Mouse (Mus musculus) R1 (cell line): ENCODE data around the gene Cdr2.
"Not testable (repeated sequence)": the region's sequence is repeated elsewhere in the genome, so short reads cannot be mapped to it uniquely, and the experiment has no call there.

Experiments
- DNase-seq: peaks from one replicate; pipeline ENCODE4 v3.0.0-alpha.2; 2018; ENCODE audit warnings: low read depth, low spot score

Gene Cdr2

DNA sequence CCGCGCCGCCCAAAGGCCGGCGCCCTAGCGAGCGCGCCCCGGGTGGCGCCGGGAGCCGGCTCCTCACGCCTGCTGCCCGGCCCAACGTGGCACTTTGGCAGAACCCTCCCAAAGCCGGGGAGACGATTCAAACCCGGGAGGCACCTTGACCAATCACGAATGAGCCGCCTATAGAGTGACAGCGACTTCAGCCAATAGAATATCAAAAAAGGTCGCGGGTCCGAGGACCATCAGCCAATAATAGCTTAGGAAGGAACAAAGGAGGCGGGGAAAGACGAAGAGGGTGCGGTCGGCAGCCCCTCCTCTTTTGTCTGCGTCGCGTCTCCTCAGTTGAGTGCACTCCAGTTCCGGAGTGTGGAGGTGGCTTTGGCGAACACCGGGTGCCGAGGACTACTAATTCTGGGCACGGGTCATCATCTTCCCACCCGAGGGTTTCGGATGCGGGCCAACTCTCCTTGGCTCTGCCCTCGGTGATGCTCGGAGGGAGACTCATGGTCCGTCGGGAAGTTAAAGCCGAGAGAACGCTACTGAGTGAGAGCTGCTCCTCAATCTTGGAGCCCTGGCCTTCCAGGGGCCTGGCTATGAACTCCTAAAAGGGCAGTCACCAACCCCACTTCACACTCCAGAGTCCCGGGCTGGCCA is at the start of gene Cdr2, which contains the start of gene Mfsd13b:
Gene Cdr2 (minus strand): TSS at position 113 of the 642 bp plus-strand sequence.
Gene Mfsd13b (plus strand): TSS at position 310 of the 642 bp plus-strand sequence.
- peak; percentile 99 for DNase-seq

DNA sequence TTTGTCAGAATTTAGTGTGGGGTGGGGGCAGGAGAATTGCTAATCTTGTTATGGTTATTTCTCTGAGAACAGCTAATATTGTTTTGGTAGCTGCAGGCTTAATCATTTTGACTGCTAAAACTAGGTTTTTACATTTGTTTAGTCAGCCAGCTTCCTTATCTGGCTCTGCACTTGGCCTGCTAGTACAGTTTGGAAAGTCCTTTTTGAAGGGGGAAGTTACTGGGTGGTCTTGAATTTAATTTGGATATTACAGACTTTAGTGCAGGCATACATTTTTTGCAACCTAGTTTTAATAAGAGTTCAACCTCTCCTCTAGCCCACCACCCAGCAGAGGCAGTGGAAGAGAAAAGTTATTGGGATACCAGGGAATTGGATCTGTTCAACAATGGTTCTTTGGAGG is 47.8 kb upstream of the Cdr2 start:
- DNase-seq: not testable (repeated sequence)

DNA sequence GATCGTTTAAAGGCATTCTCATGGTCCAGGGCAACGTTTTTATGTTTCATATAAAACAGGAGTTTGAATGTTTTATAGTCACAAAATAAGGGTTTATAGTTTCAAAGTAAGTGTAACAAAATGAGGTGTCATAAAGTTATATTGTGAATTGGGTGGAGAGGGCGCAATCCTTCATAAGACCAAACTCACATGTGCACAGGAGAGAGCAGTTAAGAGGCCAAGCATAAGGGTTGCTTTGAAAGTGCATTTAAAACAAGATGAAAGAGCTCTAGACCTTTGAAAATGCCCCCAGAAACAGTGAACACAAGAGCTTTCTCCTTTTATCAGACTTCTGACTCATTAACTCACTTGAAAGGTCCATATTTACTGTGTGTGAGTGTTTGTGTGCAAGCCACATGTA is 44.2 kb upstream of the Cdr2 start:
- no peak for DNase-seq

DNA sequence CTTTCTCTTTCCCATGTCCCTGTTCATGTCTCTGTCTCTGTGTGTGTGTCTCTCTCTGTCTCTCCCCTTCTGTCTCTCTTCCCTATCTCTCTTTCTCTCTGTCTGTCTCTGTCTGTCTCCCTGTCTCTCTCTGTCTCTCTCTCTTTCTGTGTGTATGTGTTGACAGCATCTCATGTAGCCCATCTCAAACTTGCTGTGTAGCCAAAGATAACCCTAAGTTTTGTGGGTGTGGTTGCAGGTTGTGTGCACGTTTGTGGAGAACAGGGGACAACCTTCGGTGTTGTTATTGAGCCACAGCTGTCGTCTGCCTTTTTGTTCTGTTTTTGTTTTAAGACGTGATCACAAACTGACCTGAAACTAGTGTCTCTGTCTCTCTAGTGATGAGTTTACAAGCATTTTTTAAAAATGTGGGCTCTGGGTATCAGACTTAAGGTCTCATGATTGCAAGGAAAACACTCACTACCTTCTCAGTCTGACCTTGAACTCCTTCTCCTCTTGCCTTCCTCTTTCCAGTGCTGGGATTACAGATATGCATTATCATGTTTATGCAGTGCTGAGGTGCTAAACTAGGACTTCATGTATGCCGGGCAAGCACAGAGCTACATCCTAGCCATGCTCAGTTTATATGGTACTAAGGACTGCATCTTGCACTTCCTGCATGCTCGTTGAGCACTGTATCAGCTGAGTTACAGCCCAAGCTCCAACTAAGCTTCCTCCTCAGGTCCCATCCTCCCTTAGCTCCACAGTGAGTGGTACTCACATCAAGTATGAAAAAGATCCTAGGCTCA is 43.3 kb upstream of the Cdr2 start:
- no peak for DNase-seq

DNA sequence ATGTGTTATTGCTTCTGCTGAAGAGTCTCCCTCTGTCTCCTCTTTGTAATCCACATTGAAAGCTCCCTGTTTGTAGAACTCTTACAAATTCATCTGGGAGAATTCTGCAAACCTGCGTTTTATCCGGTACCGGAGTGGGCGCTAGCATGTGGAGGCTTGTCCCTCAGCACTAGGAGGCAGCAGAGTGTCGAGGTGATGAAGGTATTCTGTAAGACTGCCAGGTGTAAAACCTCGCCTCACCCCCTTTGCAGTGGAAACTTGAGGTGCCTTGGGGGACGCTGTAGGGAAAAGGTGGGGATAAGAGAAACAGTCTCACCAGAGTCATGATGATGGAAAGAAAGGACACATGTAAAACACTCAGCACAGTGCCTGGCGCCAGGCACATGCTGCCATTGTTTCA is 38.2 kb upstream of the Cdr2 start:
- peak; percentile 45 for DNase-seq

DNA sequence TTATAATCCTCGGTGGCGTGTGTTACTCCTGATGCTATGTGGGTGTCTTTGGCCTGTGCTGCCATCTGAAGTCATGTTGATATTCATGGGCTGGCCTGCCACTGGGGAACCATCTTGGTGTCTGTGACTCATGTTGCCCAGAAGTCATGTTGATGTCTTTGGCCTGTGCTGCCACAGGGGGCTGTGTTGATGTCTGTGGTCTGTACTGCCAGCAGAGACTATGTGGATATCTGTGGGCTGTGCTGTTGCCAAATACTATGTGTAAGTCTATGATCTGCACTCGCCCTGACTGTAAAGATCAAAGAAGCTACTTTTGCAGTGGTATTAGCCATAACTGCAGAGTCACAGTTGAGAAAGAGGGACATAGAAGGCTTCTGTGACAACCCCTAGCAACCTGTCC is 36.7 kb upstream of the Cdr2 start:
- no peak for DNase-seq

DNA sequence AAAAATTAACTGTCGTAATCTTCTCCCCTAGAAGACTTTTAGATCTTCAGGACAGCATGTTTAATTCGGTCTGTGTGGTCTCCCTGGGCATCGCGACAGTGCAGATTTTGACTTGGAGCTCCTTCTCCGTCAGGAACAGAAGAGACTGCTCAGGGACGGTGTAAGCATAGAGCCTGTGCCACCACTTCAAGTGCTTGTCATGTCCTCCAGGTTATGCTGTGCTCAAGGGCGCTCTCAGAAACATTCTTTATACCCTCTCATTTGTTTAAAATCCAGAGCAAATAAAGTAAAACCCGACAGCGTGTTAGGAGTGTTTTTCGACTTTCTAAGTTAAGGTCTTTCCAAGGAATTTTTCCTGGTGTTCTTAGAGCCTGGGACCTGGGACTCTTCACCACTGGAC is 32.4 kb upstream of the Cdr2 start:
- no peak for DNase-seq

DNA sequence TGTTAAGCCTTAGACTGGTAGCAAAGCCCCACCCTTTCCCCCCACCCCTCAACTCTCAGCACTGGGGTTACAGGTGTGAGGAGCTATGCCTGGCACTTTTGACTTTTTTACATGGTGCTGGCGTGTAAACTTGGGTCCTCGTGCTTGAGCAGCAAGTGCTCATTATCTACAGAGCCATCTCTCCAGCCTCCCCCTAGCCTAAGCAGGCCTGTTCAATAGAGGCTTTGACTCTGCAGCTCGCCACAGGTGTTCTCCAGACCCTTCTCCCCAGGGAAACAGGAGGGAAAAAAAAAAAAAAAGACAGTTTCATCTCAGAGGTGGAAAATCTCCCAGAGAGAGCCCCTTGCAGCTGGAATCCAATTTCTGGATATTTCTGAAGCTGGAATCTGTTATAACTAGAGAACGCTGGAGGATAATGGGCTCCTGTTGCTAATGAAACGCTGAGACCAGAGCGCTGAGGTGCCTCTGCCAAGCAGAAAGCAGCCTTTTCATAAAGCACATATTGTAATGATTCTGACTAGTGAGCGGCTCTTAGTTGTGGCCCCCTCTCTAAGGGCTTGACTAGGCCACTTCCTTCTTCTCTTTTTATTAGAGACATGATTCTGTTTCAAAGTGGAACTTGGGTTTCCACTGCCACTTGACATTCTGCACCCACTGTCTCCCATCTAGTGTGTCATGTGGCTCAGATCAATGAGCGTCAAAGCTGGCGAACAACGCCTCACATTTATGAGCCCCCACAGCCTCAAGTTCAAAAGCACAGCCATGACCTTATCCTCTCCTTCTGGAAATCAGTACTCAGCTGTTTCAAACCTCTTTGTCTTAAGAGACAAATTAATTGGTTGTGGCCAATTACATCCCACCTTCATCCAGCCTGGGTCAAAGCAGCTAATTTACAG is 29.9 kb upstream of the Cdr2 start:
- no peak for DNase-seq

DNA sequence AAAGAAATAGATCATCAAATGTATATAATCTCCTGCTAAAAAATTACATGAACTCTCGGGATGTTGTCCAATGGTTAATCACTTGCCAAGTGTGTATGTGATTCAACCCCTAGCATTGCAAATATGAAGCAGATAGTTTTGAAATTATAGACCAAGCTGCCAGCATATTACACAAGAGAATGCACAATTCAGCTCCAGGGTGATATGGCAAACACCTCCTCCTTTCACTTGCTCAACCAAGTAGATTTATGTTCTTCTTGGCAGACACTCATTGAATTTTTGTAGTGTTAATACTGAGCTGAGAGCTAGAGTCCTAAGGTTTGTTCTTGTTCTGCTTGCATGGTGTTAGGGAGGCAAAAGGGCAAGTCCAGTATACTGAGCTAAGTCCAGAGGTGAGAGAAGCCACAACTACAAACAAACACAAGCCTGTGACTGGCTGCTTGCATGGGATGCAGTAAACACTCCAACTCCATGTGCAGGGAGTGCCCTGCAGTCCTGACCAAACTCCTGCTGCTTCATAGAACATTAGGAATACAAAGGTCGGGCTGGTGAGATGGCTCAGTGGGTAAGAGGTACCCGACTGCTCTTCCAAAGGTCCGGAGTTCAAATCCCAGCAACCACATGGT is 21.8 kb upstream of the Cdr2 start:
- DNase-seq: no peak

DNA sequence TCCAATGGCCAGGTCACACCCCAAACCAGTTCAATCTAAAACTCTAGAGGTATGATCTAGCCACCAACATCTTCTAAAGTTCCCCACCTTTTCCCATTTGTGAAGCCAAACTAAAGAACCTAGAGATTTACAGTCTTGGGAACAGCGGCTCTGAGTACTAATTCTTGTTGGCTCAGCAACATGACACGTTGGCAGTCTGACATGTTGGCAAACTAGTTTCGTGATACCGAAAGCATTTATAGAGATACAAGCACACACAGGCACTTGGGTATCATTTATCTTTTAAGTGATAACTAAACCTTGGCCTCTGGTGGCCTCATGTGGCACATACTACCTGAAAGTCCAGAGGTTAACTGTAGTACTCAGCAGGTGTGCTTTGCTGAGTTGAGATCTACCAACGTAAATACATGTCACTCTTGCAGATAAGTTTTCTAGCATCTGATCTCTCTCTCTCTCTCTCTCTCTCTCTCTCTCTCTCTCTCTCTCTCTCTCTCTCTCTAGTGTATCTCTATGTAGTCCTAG is 20.4 kb upstream of the Cdr2 start:
- DNase-seq: no peak

DNA sequence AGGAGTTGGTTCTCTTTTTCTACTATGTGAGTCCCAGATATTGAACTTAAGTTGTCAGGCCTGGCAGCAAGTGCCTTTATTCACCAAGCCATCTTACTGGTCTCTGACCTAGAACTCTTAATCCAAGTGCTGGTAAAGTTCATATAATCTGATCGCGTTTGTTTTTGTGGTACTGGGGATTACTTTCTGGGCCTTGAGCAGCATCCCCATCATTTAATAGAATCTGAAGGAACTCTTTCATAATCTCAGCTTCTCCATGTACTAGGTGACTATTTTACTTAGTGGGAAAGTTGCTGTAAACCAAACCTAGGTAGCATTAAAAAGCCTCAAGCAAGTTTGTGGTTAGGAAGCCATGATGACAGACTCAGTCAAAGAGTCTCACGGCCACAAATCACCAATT is 19.8 kb upstream of the Cdr2 start:
- no peak for DNase-seq

DNA sequence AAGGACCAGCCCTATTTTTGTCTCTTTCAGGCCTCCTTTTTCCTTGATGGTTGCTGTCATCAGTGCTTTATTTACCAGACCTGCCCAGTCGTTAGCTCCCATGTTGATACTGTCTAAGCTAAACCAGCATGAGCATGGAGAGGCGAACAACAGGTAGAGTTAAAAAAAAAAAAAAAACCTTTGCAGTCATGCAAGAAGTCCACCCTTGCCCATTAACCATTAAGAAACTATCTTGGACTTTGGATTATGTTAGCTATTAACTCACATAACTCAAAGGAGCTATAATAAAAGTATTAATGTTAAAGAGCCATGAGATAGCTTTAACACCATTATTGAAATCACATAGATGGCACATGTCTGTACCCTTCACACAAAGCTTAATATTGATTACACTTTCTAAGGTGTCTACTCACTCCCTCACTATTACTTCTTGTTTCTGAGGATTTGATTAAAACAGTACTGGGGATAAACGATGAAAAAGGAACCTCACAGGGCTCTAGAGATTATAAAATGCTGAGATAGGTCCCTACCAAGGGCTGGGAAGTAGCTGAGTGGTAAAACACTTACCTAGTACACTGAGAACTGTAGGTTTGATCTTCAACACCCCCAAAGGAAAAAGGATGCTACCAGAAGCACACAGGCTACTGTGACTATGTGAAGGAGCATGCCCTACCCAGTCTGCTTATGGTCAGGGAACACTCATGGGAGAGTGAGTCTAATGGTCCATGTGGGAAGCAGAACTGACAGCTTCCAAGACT is 18.1 kb upstream of the Cdr2 start:
- DNase-seq: no peak

DNA sequence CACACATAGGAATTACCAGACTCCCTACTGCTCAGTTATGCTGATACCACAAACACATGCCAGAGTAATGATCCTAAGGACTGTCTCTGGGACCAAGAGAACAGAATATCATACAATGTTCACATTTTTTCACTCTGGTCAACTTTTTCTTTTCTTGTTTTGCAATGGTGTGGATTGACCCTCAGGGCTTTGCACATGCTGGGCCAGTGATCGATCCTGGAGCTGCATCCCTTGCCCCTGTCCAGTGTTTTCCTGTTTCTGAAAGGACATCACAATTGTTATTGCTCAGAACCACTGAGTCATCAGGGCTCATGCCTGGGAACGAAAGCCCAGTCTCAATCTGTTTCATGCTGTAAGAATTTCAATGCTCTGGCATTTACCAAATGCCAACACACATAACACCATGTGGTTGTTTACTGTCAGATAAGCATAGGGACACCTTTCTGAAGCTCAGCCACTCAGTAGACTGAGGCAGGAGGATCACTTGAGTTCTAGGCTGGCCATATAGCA is 17.0 kb upstream of the Cdr2 start:
- no peak for DNase-seq

DNA sequence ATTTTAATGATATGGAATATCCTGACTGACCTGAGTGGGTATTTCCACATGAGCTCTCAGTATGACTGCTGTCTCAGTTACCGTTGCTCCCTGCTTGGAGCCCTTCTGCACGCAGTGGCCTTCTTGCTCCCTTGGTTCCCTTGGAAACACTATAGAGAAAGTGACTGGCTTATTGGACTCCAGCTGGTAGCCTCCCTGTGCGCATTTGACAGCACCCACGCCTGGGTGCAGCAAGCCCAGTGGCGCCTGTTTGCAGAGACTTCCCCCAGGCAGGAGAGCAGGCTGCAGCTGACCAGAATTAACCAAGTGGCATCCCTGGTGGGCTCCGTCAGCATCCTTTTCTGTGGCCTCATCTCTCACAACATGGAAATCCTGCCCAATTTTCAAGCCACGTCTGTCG is 9.1 kb upstream of the Cdr2 start:
- DNase-seq: no peak

DNA sequence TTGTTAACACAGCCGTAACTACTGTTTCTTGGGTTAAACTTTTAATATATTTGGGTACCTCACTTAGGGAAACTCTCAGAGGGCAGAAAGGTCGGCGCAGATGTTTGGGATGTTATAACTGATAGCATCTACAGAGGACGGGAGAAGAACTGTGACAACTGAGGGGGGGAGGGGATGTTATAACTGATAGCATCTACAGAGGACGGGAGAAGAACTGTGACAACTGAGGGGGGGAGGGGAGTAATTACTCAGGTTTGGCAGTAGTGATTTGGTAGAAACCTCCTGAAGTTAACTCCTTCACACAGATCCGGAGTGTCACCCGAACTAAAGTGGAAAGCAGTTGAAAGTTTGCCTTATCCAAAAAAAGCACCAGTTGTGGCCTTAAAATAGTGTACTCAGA is 856 bp upstream of the Cdr2 start:
- DNase-seq: no peak

DNA sequence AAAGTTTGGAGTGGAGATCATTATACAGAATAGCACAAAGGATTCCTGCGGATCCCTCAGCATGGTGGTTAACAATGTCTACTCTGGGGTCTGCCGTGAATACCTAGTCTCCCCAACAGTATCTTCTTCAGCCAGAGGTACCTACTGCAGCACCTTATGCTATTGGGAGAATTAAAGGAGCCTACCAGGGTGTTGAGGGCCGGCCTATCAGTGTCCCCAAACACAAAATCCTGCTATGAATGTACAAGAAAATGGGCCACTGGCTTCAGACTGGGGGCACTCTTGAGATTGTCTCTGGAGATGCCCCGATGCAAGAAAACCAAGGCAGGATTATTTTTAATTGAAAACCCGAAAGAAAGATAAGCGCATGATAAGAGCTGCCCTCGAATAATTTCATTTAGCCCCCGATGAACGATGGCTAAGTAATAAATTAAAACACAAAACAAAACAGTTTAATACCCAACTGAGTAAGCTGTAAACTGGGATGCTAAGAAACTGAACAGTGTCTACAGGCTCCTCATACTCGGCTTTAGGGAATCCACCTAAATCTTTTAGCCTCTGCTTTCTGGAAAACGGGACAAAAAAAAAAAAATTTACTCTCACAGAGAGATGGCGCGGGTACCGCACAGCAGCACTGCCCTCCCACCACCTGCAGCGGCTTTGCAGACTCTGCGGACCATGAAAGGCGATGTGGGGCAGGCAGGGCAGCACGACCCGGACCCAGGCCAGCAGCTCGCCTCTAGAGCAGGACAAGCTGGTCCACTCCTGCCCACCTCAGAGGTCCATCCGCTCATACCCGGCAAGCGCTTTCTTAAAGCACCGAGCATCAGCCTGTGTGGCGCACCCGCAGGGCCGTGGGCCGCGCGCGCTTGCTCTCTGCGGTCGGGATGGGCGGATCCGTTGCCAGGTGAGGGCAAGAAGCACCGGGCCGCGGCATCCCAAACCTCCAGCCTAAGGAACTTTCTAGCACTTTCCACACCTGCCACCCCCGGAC is 884 bp downstream of the Cdr2 start:
- DNase-seq: peak; percentile 81

DNA sequence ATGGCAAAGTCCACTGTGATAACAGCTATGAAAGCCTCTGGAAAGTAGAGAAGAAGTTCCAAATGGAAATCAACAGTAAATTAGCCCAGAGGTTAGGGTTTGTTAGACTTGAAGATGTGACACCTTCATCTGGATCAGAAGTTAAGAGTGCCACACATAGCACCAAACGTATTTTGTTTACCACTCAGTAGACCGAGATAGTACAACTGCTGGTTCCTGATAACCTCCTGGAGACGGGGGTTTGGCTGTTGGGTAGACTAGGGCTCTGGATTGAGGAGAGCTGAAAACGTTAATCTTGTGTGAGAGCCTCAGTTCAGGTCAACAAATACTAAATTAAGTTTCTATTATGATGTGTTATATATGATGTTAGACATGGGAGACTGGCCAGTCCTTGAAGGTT is 2.1 kb downstream of the Cdr2 start:
- DNase-seq: no peak

DNA sequence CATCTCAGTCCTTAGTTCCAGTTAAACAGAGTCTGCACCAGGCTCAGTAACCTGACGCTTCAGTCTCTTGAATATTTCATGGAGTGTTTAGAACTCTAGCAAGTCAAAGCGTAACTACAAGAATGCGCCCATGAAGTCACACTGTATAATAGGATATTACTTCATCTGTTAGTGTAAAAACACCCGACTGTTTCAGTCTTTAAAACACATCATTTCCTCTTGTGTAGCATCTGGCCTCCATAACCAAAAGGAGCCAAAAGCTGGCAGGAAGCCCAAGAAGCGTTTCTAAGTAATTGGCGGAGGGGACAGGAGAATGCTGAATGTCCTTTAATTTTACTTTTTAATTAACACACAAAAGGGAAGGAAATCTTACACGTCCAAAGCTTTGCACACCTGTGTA is 5.0 kb downstream of the Cdr2 start:
- DNase-seq: no peak

DNA sequence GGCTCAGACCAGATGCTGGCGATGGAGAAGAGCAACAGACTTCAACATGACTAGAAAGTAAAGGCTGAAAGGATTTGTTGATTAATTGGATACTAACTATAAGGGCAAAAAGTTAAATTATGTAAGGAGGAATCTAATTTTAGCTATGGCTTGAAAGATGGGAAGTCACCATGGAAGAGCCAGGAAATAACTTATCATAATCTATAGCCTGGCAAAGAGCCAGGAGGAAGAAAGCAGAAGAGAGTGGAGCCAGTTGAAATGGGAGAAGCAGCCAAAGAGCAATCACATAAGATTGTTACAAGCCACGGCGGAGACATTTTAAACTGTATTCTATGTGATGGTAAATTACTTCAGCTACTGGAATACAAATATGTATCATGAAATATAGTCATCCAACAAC is 8.1 kb downstream of the Cdr2 start:
- DNase-seq: no peak
